Mouse (Mus musculus) erythroblast, embryonic 14.5 days (primary cell): Measurements from ENCODE around the gene Pik3r2.

ENCODE experiments used
- GATA1 ChIP-seq: IDR thresholded peaks from 2 replicates; pipeline ENCODE4 v1.6.1; 2012; ENCODE audit warnings: low read length, inconsistent platforms, mixed read lengths
- TAL1 ChIP-seq: IDR thresholded peaks from 3 replicates; pipeline ENCODE4 v1.6.1; 2012; ENCODE audit warnings: low read length, inconsistent platforms, mixed read lengths

- TF ChIP-seq GATA1 (no peak), TAL1 (no peak)
Measured at GRCm38 (mm10) chr8:70801156-70801555, 24.6 kb upstream of the Pik3r2 start.
